Mouse (Mus musculus) liver, embryonic 14.5 days (tissue): Measurements from ENCODE around the gene Dok5.

ENCODE experiments used
- CTCF ChIP-seq: IDR thresholded peaks from 2 replicates; pipeline ENCODE4 v1.5.1; 2016; ENCODE audit warnings: antibody characterized with exemption, low read depth, control low read depth
- EP300 ChIP-seq: IDR thresholded peaks from 2 replicates; pipeline ENCODE4 v1.6.1; 2016; ENCODE audit warnings: antibody characterized with exemption, low read depth

DNA sequence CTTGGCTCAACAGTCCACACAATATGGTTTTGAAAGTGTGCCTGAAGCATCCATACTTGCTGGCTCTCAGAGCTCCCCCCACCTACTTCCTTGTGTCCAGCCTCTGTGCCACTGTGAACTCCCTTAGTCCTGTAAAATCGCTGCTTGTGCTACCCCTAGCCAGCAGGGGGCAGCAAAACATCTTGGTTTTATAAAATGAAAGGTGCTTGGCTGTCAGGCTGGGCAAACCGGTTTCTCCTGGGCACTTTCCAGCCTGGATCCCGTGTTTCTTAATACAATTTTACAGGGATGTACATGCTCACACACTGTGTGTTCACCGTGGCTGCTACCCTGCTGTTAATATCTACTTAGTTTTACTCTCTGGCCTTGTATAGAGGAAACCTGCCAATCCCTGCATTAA, 145.9 kb downstream of the Dok5 start:
- peak; percentile 80 for TF ChIP-seq CTCF
- TF ChIP-seq EP300 = no peak
